Mouse (Mus musculus) stomach, embryonic 14.5 days (tissue): Measurements from ENCODE around the gene Tenm3. TPM values are rescaled to one million over a fixed set of nuclear protein-coding genes. Genes with fewer than 3 reads are reported as not detected.

Experiments used
- ATAC-seq: fragments of 200-750 bp; cut with Nextera tagmentation; 2 replicates; pipeline ENCODE4 v1.8.0; 2017; ENCODE audit warnings: low read depth, moderate TSS enrichment; ENCODE audit not compliant: insufficient number of reproducible peaks, insufficient read depth, low FRiP score
- H3K27ac ChIP-seq: fragments of 300-500 bp; sonication (generic); 2 replicates; pipeline ENCODE4 v1.5.1; 2014; ENCODE audit warnings: mild to moderate bottlenecking, low read length, moderate library complexity, mixed read lengths
- H3K27me3 ChIP-seq: fragments of 300-500 bp; sonication (generic); 2 replicates; pipeline ENCODE4 v1.6.1; 2014; ENCODE audit warnings: low read length, control low read depth, mixed read lengths; ENCODE audit not compliant: control insufficient read depth, insufficient read depth
- H3K36me3 ChIP-seq: fragments of 300-500 bp; sonication (generic); 2 replicates; pipeline ENCODE4 v1.6.1; 2014; ENCODE audit warnings: mild to moderate bottlenecking, control low read depth, low read length, moderate library complexity, mixed read lengths; ENCODE audit not compliant: control insufficient read depth, insufficient read depth
- H3K4me1 ChIP-seq: fragments of 300-500 bp; sonication (generic); 2 replicates; pipeline ENCODE4 v1.6.1; 2014; ENCODE audit warnings: low read length, control low read depth, mixed read lengths; ENCODE audit not compliant: control insufficient read depth, insufficient read depth
- H3K4me2 ChIP-seq: fragments of 300-500 bp; sonication (generic); replicated peaks from 2 replicates; pipeline ENCODE4 v1.6.1; 2014; ENCODE audit warnings: low read depth, low read length, control low read depth
- H3K4me3 ChIP-seq: fragments of 300-500 bp; sonication (generic); 2 replicates; pipeline ENCODE4 v1.5.1; 2014; ENCODE audit warnings: low read depth, low read length, control low read depth
- H3K9ac ChIP-seq: fragments of 300-500 bp; sonication (generic); replicated peaks from 2 replicates; pipeline ENCODE4 v1.6.1; 2014; ENCODE audit warnings: low read depth, mild to moderate bottlenecking, control low read depth, low read length, moderate library complexity, mixed read lengths
- H3K9me3 ChIP-seq: fragments of 300-500 bp; sonication (generic); 2 replicates; pipeline ENCODE4 v1.6.1; 2016; ENCODE audit warnings: low read depth, low read length, control low read depth; ENCODE audit not compliant: control insufficient read depth
- WGBS: fragments of 180-500 bp; shearing (Covaris S2); extraction: QIAGEN DNeasy Blood & Tissue Kit; methylation state at CpG from one replicate; pipeline ENCODE4 v1.1.7; 2014; 5-methylcytosine and 5-hydroxymethylcytosine counted together
- polyA plus RNA-seq: library from polyadenylated mRNA; unstranded; fragments of >200 nt; fragmentation: Nextera tagmentation; extraction: Ambion mirVana; gene quantifications from 2 replicates; pipeline ENCODE4 v1.2.1, GENCODE M21; 2014

Gene Tenm3
- polyA plus RNA-seq, 1 experiment from 2014 or later: 29.8 TPM

DNA sequence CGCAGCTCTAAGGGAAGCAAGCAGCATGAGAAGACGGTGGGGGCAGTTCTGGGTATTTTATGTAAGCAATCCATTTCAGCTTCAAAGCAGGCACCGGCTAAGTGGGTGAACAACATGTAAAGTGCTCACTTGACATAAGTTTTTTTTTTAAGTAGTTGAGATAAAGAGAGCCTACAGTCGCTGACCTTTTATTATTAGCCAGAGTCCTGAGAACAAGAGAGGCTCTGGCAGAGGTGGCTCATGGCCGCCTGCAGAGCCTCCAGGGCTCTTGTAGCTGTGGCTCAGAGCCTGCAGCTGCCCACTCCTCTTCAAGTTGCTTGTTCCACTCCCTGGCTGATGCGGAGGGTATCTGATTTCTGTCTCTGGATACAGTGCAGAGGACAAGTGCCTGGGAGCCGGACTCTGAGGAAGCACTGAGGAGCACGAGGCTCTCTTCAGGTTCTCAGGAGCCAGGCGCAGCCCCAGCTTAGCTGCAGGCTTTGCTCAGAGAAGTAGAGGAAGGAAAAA, 68.2 kb downstream of the Tenm3 start:
- H3K9me3 ChIP-seq: no peaks in the 10 kb centered on the region
- WGBS: 16% methylated on average over 9 of the region's 9 CpGs
- no peak overlapping the region for H3K4me3 ChIP-seq
- no peak overlapping the region for H3K27ac ChIP-seq
- no peak overlapping the region; the same call in 1 of the 2 replicates for H3K4me2 ChIP-seq
- no peaks in the 10 kb centered on the region for H3K27me3 ChIP-seq
- no peak overlapping the region for H3K9ac ChIP-seq
- H3K4me1 ChIP-seq: no peaks in the 10 kb centered on the region
- no peaks in the 10 kb centered on the region for H3K36me3 ChIP-seq
- ATAC-seq: peak; percentile 18; the same call in 1 of the 2 replicates

DNA sequence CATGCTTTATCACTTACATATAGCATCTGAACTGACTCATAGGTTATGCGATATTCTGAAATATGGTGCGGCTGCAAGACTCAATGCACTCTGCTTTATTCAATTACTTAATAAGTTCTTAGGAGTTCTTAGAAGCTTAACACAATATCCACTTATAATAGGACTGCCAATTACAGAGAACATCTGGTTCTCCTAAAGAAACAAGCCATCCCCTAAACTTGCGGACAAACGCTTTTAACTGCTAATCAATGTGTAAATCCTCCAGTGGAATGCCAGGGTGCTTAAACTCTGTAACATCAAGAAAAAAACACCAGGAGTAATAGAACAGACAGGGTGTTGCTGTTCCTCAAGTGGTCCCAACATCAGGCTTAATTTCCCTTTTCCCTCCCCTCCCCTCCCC, 68.9 kb downstream of the Tenm3 start:
- Histone ChIP-seq H3K27ac (no peak overlapping the region), H3K4me3 (no peak overlapping the region), H3K9me3 (no peaks in the 10 kb centered on the region), H3K9ac (no peak overlapping the region), H3K4me2 (no peak overlapping the region), H3K36me3 (no peaks in the 10 kb centered on the region), H3K27me3 (no peaks in the 10 kb centered on the region), H3K4me1 (no peaks in the 10 kb centered on the region)
- 63% methylated on average over 4 of the region's 4 CpGs for WGBS
- no peak for ATAC-seq

DNA sequence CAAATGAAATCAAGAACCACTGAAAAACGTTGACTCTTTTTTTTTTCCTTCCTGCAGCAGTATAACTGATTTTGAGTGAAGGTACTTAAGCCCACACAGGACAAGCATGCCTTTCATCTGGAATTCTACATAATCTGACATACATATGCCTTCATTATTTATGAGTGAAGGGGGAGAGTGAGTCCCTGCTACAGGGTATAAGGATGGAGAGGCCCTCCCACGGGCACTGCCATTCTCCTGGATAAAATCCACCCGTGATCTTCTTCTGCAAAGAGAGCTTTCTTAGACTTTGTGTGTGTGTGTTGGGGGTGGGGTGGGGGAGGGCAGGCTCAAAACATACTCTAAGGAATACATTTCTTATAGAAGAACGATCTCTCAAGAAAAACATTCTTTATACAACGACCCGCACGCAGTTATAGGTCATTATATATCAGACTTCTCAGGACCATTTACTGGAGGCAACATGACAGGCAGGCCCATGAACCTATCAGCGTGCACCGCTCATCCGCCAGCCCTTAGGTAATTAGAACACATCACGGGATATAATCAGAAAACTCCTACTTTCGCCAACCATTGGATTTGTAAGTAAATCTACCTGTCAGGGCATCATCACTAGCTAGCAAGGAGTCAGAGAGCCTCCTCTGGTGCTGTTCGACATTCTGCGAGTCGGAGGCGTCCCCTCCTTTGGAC, 77.1 kb downstream of the Tenm3 start:
- H3K9ac ChIP-seq: no peak overlapping the region
- no peaks in the 10 kb centered on the region for H3K9me3 ChIP-seq
- no peak overlapping the region for H3K4me3 ChIP-seq
- no peak for ATAC-seq
- no peak overlapping the region for H3K27ac ChIP-seq
- no peaks in the 10 kb centered on the region for H3K36me3 ChIP-seq
- no peak overlapping the region for H3K4me2 ChIP-seq
- WGBS: 70% methylated on average over 16 of the region's 16 CpGs
- H3K4me1 ChIP-seq: no peaks in the 10 kb centered on the region
- no peaks in the 10 kb centered on the region for H3K27me3 ChIP-seq

DNA sequence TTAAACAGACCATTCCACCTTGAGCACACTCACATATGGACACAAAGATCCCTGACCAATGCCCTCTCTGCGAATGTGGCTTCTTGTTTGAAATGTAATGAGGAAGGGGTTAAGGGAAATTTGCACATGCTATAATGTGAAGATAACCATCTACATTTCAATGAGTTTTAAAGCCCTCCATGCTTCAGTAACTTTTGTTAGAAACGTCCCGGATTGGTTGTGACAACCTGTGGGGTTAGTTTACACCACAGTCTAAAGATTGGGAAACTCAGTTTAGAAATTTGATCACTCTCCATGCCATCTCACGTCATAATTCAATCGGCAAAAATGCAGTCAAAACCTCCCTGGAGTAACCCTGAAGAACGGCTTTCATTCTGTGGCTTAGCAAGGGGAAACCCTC, 78.5 kb downstream of the Tenm3 start:
- Histone ChIP-seq H3K4me1 (no peaks in the 10 kb centered on the region), H3K9me3 (no peaks in the 10 kb centered on the region), H3K4me3 (no peak overlapping the region), H3K36me3 (no peaks in the 10 kb centered on the region), H3K9ac (no peak overlapping the region), H3K4me2 (no peak overlapping the region), H3K27ac (no peak overlapping the region), H3K27me3 (no peaks in the 10 kb centered on the region)
- 29% methylated on average over 6 of the region's 6 CpGs for WGBS
- ATAC-seq: no peak

DNA sequence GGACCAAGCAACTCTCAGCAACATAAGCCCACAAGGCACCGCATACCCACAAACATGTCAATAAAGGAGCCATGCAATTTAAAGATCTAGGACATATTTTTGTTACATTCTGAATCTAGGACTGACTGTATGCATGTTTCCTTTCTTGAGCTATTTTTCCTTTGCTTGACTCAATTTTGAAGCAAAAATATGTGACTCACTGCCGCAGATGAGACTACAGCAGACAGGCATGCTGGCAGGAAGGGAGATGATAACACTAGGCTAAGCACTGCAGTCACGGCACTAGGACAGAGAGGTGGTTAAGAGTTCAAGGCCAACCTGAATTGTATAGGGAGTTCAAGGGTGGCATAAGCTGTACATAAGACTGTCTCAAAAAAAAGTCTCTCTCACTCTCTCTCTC, 79.7 kb downstream of the Tenm3 start:
- Histone ChIP-seq H3K4me1 (no peaks in the 10 kb centered on the region), H3K9ac (no peak overlapping the region), H3K36me3 (no peaks in the 10 kb centered on the region), H3K4me2 (no peak overlapping the region), H3K9me3 (no peaks in the 10 kb centered on the region), H3K27me3 (no peaks in the 10 kb centered on the region), H3K27ac (no peak overlapping the region), H3K4me3 (no peak overlapping the region)
- 80% methylated on average over 3 of the region's 3 CpGs for WGBS
- no peak for ATAC-seq

DNA sequence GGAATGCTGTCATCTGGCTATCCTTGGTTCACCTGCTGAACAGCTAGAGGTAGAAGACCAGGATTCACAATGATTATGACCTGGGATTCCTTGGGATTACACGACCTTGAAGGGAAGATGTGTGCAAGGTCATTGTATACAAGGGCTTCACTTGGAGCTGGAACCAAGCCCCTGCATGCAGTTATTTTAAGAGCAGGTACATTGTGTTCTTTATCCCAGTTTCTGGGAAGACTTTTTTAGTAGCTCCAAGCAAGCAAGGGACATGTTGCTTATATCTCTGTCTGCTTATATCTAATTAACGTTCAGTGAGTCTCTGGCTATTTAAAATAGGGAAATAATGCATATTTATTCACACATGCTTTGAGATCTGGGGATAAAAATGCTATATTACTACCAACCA, 86.9 kb downstream of the Tenm3 start:
- 78% methylated on average over 2 of the region's 2 CpGs for WGBS
- H3K36me3 ChIP-seq: no peaks in the 10 kb centered on the region
- H3K27me3 ChIP-seq: no peaks in the 10 kb centered on the region
- H3K27ac ChIP-seq: no peak overlapping the region
- no peak overlapping the region for H3K9ac ChIP-seq
- no peak overlapping the region for H3K4me2 ChIP-seq
- no peak overlapping the region for H3K4me3 ChIP-seq
- ATAC-seq: no peak
- H3K9me3 ChIP-seq: no peaks in the 10 kb centered on the region
- no peaks in the 10 kb centered on the region for H3K4me1 ChIP-seq

DNA sequence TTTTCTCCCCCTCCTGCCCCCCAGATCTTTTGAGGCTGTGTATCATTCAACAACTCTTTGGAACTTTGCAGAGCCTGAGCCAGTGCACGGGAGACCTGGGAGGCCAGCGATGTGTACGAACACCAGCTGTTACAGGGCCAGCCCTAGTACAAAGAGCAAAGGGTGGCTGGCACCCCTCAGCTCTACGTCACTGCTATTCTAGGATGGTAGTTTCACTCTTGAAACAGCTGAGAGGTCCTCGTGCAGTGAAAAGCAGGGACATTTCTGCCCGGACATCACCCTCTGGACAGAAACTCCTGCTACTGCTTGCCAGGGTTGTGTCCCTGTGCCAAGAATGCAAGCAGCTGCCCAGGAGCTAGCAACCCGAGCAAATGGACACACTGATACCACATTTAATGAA, 88.3 kb downstream of the Tenm3 start:
- WGBS: 44% methylated on average over 7 of the region's 7 CpGs
- Histone ChIP-seq H3K4me2 (no peak overlapping the region), H3K27me3 (no peaks in the 10 kb centered on the region), H3K4me1 (no peaks in the 10 kb centered on the region), H3K9ac (no peak overlapping the region), H3K4me3 (no peak overlapping the region), H3K36me3 (no peaks in the 10 kb centered on the region), H3K9me3 (no peaks in the 10 kb centered on the region), H3K27ac (no peak overlapping the region)
- ATAC-seq: no peak

DNA sequence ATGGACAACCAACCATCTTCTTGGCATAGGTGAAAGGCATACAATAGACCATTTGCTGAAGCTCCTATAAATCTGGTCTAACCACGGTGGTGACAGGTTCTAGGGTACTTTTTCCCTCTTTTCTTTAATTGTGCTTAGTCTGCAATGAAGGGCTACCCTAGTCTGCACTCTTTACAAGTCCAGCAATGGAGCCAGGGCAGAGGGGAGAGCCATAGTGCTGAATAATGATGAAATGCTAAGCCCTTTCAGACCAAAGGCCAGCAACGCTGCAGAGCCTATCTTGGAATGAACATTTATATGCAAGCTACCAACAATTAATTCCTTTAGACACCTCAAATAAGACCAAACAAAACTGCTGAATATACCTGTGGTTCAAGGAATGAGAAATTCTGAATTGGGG, 88.8 kb downstream of the Tenm3 start:
- ATAC-seq: no peak
- H3K9ac ChIP-seq: no peak overlapping the region
- H3K4me1 ChIP-seq: no peaks in the 10 kb centered on the region
- no peaks in the 10 kb centered on the region for H3K27me3 ChIP-seq
- H3K27ac ChIP-seq: no peak overlapping the region
- no peaks in the 10 kb centered on the region for H3K9me3 ChIP-seq
- H3K36me3 ChIP-seq: no peaks in the 10 kb centered on the region
- WGBS: 72% methylated on average over 2 of the region's 2 CpGs
- no peak overlapping the region for H3K4me3 ChIP-seq
- no peak overlapping the region for H3K4me2 ChIP-seq

DNA sequence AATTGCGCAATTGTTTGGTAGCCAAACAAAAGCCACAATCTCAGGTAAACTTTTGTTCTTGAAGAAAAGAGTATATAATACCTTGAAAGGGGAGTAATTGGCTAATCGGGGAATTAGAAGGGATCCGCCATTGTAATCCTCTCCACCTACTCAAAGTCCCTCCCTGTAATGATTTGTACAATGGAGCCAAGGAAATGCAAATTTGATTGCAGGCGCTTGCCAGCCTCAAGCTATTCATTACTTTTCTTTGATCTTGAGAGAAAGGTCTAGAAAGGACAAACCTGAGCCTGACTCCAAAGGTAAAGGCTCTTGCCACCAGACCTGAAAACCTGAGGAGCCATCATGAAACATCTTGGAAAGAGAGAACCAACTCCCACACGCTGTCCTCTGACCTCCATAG, 91.8 kb downstream of the Tenm3 start:
- no peak overlapping the region for H3K4me3 ChIP-seq
- no peaks in the 10 kb centered on the region for H3K4me1 ChIP-seq
- no peaks in the 10 kb centered on the region for H3K27me3 ChIP-seq
- H3K9me3 ChIP-seq: no peaks in the 10 kb centered on the region
- WGBS: 89% methylated on average over 5 of the region's 5 CpGs
- no peaks in the 10 kb centered on the region for H3K36me3 ChIP-seq
- no peak for ATAC-seq
- no peak overlapping the region for H3K9ac ChIP-seq
- no peak overlapping the region for H3K4me2 ChIP-seq
- H3K27ac ChIP-seq: no peak overlapping the region
